Mouse (Mus musculus) embryonic fibroblast, embryonic 13.5 days (primary cell): Measurements from ENCODE around the gene Dnajb11.

Source experiments
- CTCF ChIP-seq: IDR thresholded peaks from 2 replicates; pipeline ENCODE4 v1.5.1; 2011; ENCODE audit warnings: mild to moderate bottlenecking, control low read depth, low read length, moderate library complexity, borderline replicate concordance; ENCODE audit not compliant: insufficient read depth
- POLR2A ChIP-seq: IDR thresholded peaks from 2 replicates; pipeline ENCODE4 v1.6.1; 2011; ENCODE audit warnings: low read depth, mild to moderate bottlenecking, control low read depth, low read length, moderate library complexity

DNA sequence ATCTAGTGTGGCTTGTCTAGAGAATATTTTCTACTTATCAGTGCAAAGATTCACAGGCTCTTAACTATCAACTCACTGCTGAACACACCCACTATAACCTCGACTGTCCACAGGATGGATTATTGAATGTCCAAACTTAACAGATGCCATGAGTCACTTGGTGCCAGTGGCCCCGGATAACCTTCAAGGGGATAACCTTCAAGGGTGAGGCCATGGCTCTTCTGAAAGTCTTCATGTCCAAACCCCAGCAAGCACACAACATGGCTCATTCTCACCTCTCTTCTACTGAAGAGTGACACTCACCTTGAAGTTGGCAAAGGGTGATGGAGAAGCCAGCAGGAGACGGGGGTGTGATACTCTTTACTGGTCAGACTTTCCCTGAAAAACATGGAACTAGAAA is 29.1 kb downstream of the Dnajb11 start:
- TF ChIP-seq CTCF (no peak), POLR2A (no peak)
